Mouse (Mus musculus) megakaryocyte, embryonic 14.5 days (primary cell): ENCODE results near the gene Apmap. TPM values are rescaled to one million over a fixed set of nuclear protein-coding genes. Genes with fewer than 3 reads are reported as not detected.

Experiments
- H3K27me3 ChIP-seq: replicated peaks from 2 replicates; pipeline ENCODE3; 2012; ENCODE audit warnings: inconsistent platforms
- H3K36me3 ChIP-seq: replicated peaks from 2 replicates; pipeline ENCODE3; 2012; ENCODE audit warnings: low read length, inconsistent platforms, mixed read lengths
- H3K4me1 ChIP-seq: 2 replicates; pipeline ENCODE4 v1.6.1; 2012; ENCODE audit warnings: inconsistent platforms
- H3K4me3 ChIP-seq: replicated peaks from 2 replicates; pipeline ENCODE3; 2012; ENCODE audit warnings: moderate library complexity, mild to moderate bottlenecking, inconsistent platforms
- H3K9me3 ChIP-seq: 2 replicates; pipeline ENCODE4 v1.6.1; 2012; ENCODE audit warnings: inconsistent platforms
- FLI1 ChIP-seq: IDR thresholded peaks from 2 replicates; pipeline ENCODE4 v1.6.1; 2012; ENCODE audit warnings: low read length, inconsistent platforms, mixed read lengths
- GATA1 ChIP-seq: IDR thresholded peaks from 3 replicates; pipeline ENCODE4 v1.6.1; 2012; ENCODE audit warnings: mixed read lengths, low read length, inconsistent platforms, borderline replicate concordance
- polyA plus RNA-seq: library from polyadenylated mRNA; stranded (reverse); fragments of >175 nt; gene quantifications from 2 replicates; pipeline ENCODE4 v1.2.3, GENCODE M21; 2012; ENCODE audit warnings: low replicate concordance; ENCODE audit not compliant: insufficient read depth

The Apmap gene
- polyA plus RNA-seq, 1 experiment = 29.0 TPM

GRCm38 (mm10) chr2:150646411-150647121, 38.2 kb upstream of the Apmap start:
- TF ChIP-seq FLI1 (no peak), GATA1 (no peak)
- H3K4me1 ChIP-seq = peaks cover 11% of the 10 kb centered on the region
- H3K9me3 ChIP-seq = no peaks in the 10 kb centered on the region
- H3K4me3 ChIP-seq = no peak overlapping the region
- peaks cover 8% of the 10 kb centered on the region for H3K36me3 ChIP-seq
- H3K27me3 ChIP-seq = peaks cover 20% of the 10 kb centered on the region

DNA sequence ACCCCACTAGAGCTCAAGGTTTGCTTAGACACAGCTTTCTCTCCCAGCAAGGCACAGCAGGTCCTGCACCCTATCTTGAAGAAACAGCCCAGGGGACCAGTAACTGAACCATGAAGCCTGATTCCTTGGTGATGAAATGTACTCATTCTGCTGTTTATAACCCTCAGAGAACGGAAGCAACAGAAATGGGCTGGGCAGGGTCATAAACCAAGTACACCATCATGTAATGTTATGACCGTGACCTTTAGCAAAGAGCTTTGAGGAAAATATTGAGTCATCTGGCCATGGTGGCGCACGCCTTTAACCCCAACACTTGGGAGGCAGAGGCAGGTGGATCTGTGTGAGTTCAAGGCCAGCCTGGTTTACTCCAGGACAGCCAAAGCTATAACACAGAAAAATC, 36.9 kb upstream of the Apmap start:
- peaks cover 8% of the 10 kb centered on the region for H3K36me3 ChIP-seq
- peaks cover 17% of the 10 kb centered on the region for H3K27me3 ChIP-seq
- no peaks in the 10 kb centered on the region for H3K9me3 ChIP-seq
- no peak overlapping the region for H3K4me3 ChIP-seq
- TF ChIP-seq FLI1 = no peak
- TF ChIP-seq GATA1 = no peak
- H3K4me1 ChIP-seq = peaks cover 9% of the 10 kb centered on the region; the same call in 1 of the 2 replicates

DNA sequence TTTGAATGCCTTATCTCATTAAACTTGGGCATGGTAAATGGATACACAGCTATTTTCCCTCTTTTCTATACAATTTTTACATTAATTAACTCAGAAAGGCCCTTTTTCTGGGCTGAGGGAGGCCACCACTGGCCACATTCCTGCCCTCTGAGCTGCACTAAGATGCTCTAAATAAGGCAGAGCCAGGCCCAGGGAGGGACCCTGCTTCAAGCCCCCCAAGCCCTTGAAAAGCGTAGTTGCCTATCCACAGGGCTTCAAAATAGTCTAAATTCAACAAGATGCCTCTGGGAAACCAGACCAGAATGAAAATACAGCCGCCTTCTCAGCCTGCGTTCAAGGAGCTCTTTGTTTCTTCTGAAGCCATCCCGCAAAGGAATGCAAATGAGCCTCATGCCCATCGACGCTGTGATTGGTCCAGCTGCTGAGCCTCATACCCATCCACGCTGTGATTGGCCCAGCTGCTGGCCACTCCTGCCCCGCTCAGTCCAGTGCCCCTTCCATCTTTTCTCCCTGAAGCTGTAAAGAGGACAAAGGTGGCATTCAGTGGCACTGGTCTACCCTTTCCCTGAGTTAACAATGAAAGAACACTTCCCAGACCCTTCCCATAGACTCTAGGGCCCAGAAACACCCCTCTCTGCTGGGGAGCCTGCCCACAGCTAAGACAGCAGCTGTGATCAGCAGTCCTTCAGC, 35.5 kb upstream of the Apmap start:
- Histone ChIP-seq H3K4me1 (peaks cover 9% of the 10 kb centered on the region; the same call in 1 of the 2 replicates), H3K27me3 (peaks cover 11% of the 10 kb centered on the region), H3K9me3 (no peaks in the 10 kb centered on the region), H3K4me3 (no peak overlapping the region), H3K36me3 (peaks cover 14% of the 10 kb centered on the region)
- TF ChIP-seq GATA1 (no peak), FLI1 (no peak)

DNA sequence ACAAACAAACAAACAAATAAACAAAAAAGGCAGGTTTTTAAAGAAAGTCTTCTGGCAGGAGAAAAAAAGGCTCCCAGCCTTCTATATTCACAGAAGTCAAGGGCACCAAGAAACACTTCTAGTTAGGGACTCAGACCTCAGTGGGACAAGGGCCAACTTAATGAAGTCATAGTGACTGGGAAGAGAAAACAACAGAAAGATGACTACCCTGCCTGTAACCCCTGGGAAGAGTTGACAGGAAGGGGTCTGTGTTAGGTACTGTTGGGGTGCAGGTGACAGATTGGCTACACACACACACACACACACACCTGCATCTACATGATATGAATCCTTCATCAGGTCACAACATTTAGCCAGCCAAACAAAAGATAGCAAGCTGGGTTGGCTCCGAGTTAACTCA, 34.8 kb upstream of the Apmap start:
- H3K36me3 ChIP-seq = peaks cover 20% of the 10 kb centered on the region

DNA sequence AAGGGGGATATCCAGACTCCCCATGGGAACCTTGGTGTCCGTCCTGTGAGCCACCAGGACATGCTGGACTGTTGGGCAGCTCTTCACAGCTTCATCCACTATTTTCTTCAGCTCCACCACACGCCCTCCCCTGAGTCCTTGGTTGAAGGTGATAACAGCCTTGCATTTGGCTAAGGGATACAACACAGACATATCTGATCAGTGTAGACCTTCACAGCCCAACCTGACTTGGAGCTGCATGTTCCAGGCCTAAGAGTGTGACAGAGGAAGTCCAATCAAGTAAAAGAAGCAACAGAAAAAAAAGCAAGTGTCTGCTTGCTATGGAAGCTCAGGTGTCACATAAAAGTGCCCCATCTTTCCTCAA, 30.0 kb upstream of the Apmap start:
- peaks cover 35% of the 10 kb centered on the region for H3K36me3 ChIP-seq
- H3K27me3 ChIP-seq = peaks cover 4% of the 10 kb centered on the region

More for the DNA sequence above, 34.8 kb upstream of the Apmap start:
- TF ChIP-seq FLI1 (no peak), GATA1 (no peak)
- Histone ChIP-seq H3K9me3 (no peaks in the 10 kb centered on the region), H3K4me1 (peaks cover 9% of the 10 kb centered on the region; the same call in 1 of the 2 replicates), H3K4me3 (no peak overlapping the region), H3K27me3 (peaks cover 11% of the 10 kb centered on the region)

GRCm38 (mm10) chr2:150637702-150638369, 29.5 kb upstream of the Apmap start:
- Histone ChIP-seq H3K27me3 (peaks cover 4% of the 10 kb centered on the region), H3K36me3 (peaks cover 35% of the 10 kb centered on the region), H3K4me3 (no peak overlapping the region), H3K9me3 (no peaks in the 10 kb centered on the region), H3K4me1 (peaks cover 4% of the 10 kb centered on the region; the same call in 1 of the 2 replicates)
- TF ChIP-seq FLI1 = no peak
- no peak for TF ChIP-seq GATA1

More for the DNA sequence above, 30.0 kb upstream of the Apmap start:
- no peak overlapping the region for H3K4me3 ChIP-seq
- peaks cover 4% of the 10 kb centered on the region; the same call in 1 of the 2 replicates for H3K4me1 ChIP-seq
- no peak for TF ChIP-seq FLI1
- TF ChIP-seq GATA1 = no peak
- no peaks in the 10 kb centered on the region for H3K9me3 ChIP-seq

GRCm38 (mm10) chr2:150635877-150636446, 27.6 kb upstream of the Apmap start:
- Histone ChIP-seq H3K4me3 (no peak overlapping the region), H3K4me1 (peaks cover under 1% of the 10 kb centered on the region; the same call in 1 of the 2 replicates), H3K27me3 (peaks cover 2% of the 10 kb centered on the region), H3K9me3 (no peaks in the 10 kb centered on the region), H3K36me3 (peaks cover 27% of the 10 kb centered on the region)
- TF ChIP-seq GATA1 = no peak
- no peak for TF ChIP-seq FLI1

GRCm38 (mm10) chr2:150629255-150629654, 20.9 kb upstream of the Apmap start:
- H3K36me3 ChIP-seq = peaks cover 22% of the 10 kb centered on the region
- H3K4me1 ChIP-seq = peaks cover 14% of the 10 kb centered on the region
- TF ChIP-seq GATA1 = no peak
- TF ChIP-seq FLI1 = no peak
- peaks cover 34% of the 10 kb centered on the region for H3K27me3 ChIP-seq
- H3K4me3 ChIP-seq = no peak overlapping the region
- H3K9me3 ChIP-seq = no peaks in the 10 kb centered on the region

- no peaks in the 10 kb centered on the region for H3K9me3 ChIP-seq
- H3K36me3 ChIP-seq = peaks cover 24% of the 10 kb centered on the region
- H3K4me1 ChIP-seq = peaks cover 14% of the 10 kb centered on the region
- peak overlapping the region; percentile 4 for H3K4me3 ChIP-seq
- H3K27me3 ChIP-seq = peaks cover 51% of the 10 kb centered on the region
- no peak for TF ChIP-seq GATA1
- no peak for TF ChIP-seq FLI1
Measured at GRCm38 (mm10) chr2:150627140-150627539, 18.8 kb upstream of the Apmap start.
